Mouse (Mus musculus) hindbrain, embryonic 15.5 days (tissue): ENCODE results near the gene Wnk1. TPM values are rescaled to one million over a fixed set of nuclear protein-coding genes. Genes with fewer than 3 reads are reported as not detected.

Experiments
- ATAC-seq: fragments of 200-750 bp; cut with Nextera tagmentation; 2 replicates; pipeline ENCODE4 v1.8.0; 2017; ENCODE audit warnings: low read depth, moderate number of reproducible peaks, moderate TSS enrichment; ENCODE audit not compliant: low FRiP score
- H3K27ac ChIP-seq: fragments of 300-500 bp; sonication (generic); replicated peaks from 2 replicates; pipeline ENCODE4 v1.5.1; 2015; ENCODE audit warnings: mild to moderate bottlenecking, inconsistent platforms
- H3K27me3 ChIP-seq: fragments of 300-500 bp; sonication (generic); 2 replicates; pipeline ENCODE4 v1.6.1; 2015; ENCODE audit warnings: control low read depth, inconsistent platforms
- H3K36me3 ChIP-seq: fragments of 300-500 bp; sonication (generic); 2 replicates; pipeline ENCODE4 v1.6.1; 2015; ENCODE audit warnings: control low read depth, inconsistent platforms
- H3K4me1 ChIP-seq: fragments of 300-500 bp; sonication (generic); replicated peaks from 2 replicates; pipeline ENCODE4 v1.6.1; 2015; ENCODE audit warnings: control low read depth, inconsistent platforms
- H3K4me2 ChIP-seq: fragments of 300-500 bp; sonication (generic); 2 replicates; pipeline ENCODE4 v1.6.1; 2015; ENCODE audit warnings: moderate library complexity, mild to moderate bottlenecking, inconsistent platforms
- H3K4me3 ChIP-seq: fragments of 300-500 bp; sonication (generic); 2 replicates; pipeline ENCODE4 v1.5.1; 2015; ENCODE audit warnings: mild to moderate bottlenecking, inconsistent platforms
- H3K9ac ChIP-seq: fragments of 300-500 bp; sonication (generic); 2 replicates; pipeline ENCODE4 v1.6.1; 2015; ENCODE audit warnings: inconsistent platforms
- H3K9me3 ChIP-seq: fragments of 300-500 bp; sonication (generic); 2 replicates; pipeline ENCODE4 v1.6.1; 2016; ENCODE audit warnings: control low read depth, inconsistent platforms
- WGBS: fragments of 180-500 bp; shearing (Covaris S2); methylation state at CpG from one replicate; pipeline ENCODE4 v1.1.7; 2015; 5-methylcytosine and 5-hydroxymethylcytosine counted together
- polyA plus RNA-seq: library from polyadenylated mRNA; unstranded; fragments of >200 nt; fragmentation: Nextera tagmentation; extraction: Ambion mirVana; gene quantifications from 2 replicates; pipeline ENCODE4 v1.2.1, GENCODE M21; 2015

Wnk1 gene
- polyA plus RNA-seq, 1 experiment from 2014 or later: 46.6 TPM

GRCm38 (mm10) chr6:119924235-119925005 lies 114.1 kb downstream of the Wnk1 start:
- H3K4me2 ChIP-seq: no peak overlapping the region
- H3K9ac ChIP-seq: no peak overlapping the region
- no peak overlapping the region for H3K4me3 ChIP-seq
- H3K27ac ChIP-seq: no peak overlapping the region
- WGBS: 55% methylated on average over 4 of the region's 4 CpGs
- no peaks in the 10 kb centered on the region for H3K27me3 ChIP-seq
- H3K36me3 ChIP-seq: peaks cover 82% of the 10 kb centered on the region
- H3K9me3 ChIP-seq: no peaks in the 10 kb centered on the region
- no peak for ATAC-seq
- H3K4me1 ChIP-seq: no peaks in the 10 kb centered on the region

GRCm38 (mm10) chr6:119922544-119922943 lies 115.9 kb downstream of the Wnk1 start:
- peaks cover 80% of the 10 kb centered on the region for H3K36me3 ChIP-seq
- ATAC-seq: no peak
- H3K9ac ChIP-seq: no peak overlapping the region
- H3K4me3 ChIP-seq: no peak overlapping the region
- no peaks in the 10 kb centered on the region for H3K4me1 ChIP-seq
- H3K9me3 ChIP-seq: no peaks in the 10 kb centered on the region
- 97% methylated on average over 4 of the region's 4 CpGs for WGBS
- H3K27me3 ChIP-seq: no peaks in the 10 kb centered on the region
- no peak overlapping the region for H3K4me2 ChIP-seq
- no peak overlapping the region for H3K27ac ChIP-seq

DNA sequence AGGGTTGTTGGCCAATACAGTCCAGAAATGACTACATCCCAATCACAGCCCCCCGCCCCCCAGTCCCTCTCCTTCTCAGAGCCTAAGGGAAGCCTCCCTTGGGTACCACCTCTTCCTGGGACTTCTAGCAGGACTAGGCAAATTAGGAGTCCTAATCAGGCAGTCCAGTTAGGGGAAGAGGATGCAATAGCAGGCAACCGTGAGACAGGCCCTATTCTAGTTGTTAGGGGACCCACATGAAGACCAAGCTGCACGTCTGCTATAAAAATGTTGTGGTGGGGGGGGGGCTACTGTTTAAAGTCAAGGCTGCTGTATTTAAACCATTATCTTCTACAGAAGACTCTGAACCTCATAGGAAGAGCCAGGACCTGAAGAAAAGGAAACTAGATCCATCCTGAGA lies 116.3 kb downstream of the Wnk1 start:
- Histone ChIP-seq H3K4me2 (no peak overlapping the region), H3K9me3 (no peaks in the 10 kb centered on the region), H3K27me3 (no peaks in the 10 kb centered on the region), H3K4me3 (no peak overlapping the region), H3K36me3 (peaks cover 77% of the 10 kb centered on the region), H3K9ac (no peak overlapping the region), H3K27ac (no peak overlapping the region), H3K4me1 (no peaks in the 10 kb centered on the region)
- WGBS: 92% methylated on average over 3 of the region's 3 CpGs
- ATAC-seq: no peak

DNA sequence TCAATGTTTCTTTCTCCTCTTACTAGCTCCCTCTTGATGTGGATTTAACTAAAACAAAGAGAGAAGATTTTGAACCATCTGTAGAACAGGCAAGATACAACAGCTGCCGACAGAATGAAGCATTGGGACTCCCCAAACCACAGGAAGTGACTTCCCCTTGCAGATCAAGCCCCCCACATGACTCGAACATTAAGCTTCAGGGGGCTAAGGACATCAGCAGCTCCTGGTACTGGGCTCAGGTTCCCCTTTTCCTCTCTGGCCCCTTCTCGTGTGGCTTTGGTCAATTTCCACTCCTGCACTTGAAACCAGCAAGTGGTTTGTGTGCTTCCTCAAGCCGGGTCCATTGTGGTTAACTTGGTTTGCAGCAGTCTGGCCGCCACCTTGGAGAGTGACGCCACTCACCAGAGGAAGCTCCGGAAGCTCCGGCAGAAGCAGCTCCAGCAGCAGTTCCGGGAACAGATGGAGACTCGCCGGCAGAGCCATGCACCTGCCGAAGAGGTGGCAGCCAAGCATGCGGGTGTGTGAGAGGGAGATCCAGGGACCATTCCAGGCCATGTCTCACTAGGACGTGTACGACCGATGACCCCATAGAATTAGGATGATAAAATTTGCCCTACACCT lies 119.8 kb downstream of the Wnk1 start:
- no peak overlapping the region for H3K4me3 ChIP-seq
- no peak for ATAC-seq
- no peaks in the 10 kb centered on the region for H3K9me3 ChIP-seq
- H3K4me1 ChIP-seq: no peaks in the 10 kb centered on the region
- no peaks in the 10 kb centered on the region for H3K27me3 ChIP-seq
- no peak overlapping the region for H3K9ac ChIP-seq
- H3K27ac ChIP-seq: no peak overlapping the region
- H3K36me3 ChIP-seq: peaks cover 59% of the 10 kb centered on the region
- 90% methylated on average over 16 of the region's 16 CpGs for WGBS
- H3K4me2 ChIP-seq: no peak overlapping the region

- ATAC-seq: no peak
- Histone ChIP-seq H3K9ac (no peak overlapping the region), H3K4me1 (no peaks in the 10 kb centered on the region), H3K9me3 (no peaks in the 10 kb centered on the region), H3K36me3 (peaks cover 55% of the 10 kb centered on the region), H3K27me3 (no peaks in the 10 kb centered on the region), H3K27ac (no peak overlapping the region), H3K4me2 (no peak overlapping the region), H3K4me3 (no peak overlapping the region)
- WGBS: 94% methylated on average over 5 of the region's 5 CpGs
Observed at GRCm38 (mm10) chr6:119915710-119916109, 122.8 kb downstream of the Wnk1 start.

GRCm38 (mm10) chr6:119912046-119912445 lies 126.4 kb downstream of the Wnk1 start:
- Histone ChIP-seq H3K27ac (no peak overlapping the region), H3K4me1 (no peaks in the 10 kb centered on the region), H3K9me3 (no peaks in the 10 kb centered on the region), H3K4me2 (no peak overlapping the region), H3K36me3 (peaks cover 33% of the 10 kb centered on the region), H3K27me3 (no peaks in the 10 kb centered on the region), H3K4me3 (no peak overlapping the region), H3K9ac (no peak overlapping the region)
- 77% methylated on average over 5 of the region's 5 CpGs for WGBS
- ATAC-seq: no peak

- no peak overlapping the region for H3K27ac ChIP-seq
- H3K4me3 ChIP-seq: no peak overlapping the region
- H3K4me2 ChIP-seq: no peak overlapping the region
Observed at GRCm38 (mm10) chr6:119905461-119905860, 133.0 kb downstream of the Wnk1 start.

GRCm38 (mm10) chr6:119903081-119903789 lies 135.2 kb downstream of the Wnk1 start:
- 20% methylated on average over 15 of the region's 15 CpGs for WGBS
- no peaks in the 10 kb centered on the region for H3K9me3 ChIP-seq
- H3K36me3 ChIP-seq: 0 out of 2 replicates have a peak, but pooled peaks cover 3% of the 10 kb centered on the region
- ATAC-seq: 0 out of 2 replicates have a peak, but pooled peaks have one; percentile 6
- peak overlapping the region; percentile 84 for H3K4me2 ChIP-seq
- peak overlapping the region; percentile 78 for H3K4me3 ChIP-seq
- H3K9ac ChIP-seq: peak overlapping the region; percentile 78
- peak overlapping the region; percentile 86 for H3K27ac ChIP-seq
- peaks cover 19% of the 10 kb centered on the region for H3K4me1 ChIP-seq
- H3K27me3 ChIP-seq: no peaks in the 10 kb centered on the region

More at GRCm38 (mm10) chr6:119905461-119905860, 133.0 kb downstream of the Wnk1 start:
- Histone ChIP-seq H3K9me3 (no peaks in the 10 kb centered on the region), H3K4me1 (peaks cover 19% of the 10 kb centered on the region), H3K36me3 (0 out of 2 replicates have a peak, but pooled peaks cover 3% of the 10 kb centered on the region), H3K27me3 (no peaks in the 10 kb centered on the region), H3K9ac (no peak overlapping the region)
- WGBS: 84% methylated on average over 5 of the region's 5 CpGs
- no peak for ATAC-seq

DNA sequence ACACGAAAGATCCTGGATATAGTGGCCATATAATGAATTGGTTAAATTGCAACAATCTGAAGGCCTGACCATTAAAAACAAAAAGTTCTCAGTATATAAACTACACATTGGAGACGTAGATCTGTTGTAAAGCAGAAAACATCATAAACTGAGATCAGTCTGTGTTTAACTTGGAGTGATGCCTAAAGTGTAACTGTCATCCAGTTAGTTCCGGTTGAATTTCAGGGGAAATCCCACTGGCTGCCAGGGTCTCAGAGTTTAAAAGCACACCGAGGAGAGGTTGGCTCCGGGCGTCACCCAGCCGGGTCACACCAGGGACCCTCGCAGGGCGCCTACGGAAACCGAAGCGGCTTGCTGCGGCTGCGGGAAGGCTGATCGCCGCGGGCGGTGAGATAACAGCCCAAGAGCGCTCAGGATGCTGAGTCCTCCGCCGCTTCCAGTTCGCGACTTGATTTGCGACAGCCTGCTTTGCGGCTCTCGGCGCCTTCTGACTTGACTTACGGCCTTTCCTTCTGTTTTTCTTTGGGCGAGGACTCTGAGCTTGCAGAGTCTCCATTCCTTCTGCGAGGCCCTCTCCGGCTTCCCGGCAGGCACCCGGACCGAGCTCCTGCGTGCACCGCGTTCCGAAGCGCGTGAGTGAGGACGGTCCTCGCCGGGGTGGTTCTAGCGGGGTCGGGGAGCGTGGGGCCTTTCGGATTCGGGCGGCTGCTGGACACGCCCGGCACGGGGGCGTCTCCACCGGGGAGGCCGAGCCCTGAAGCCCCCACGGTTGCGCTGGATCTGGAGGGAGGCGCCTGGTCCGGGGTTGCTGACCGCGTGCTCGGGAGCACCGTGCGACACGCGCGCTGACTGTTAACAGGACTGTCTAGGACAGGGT lies 136.0 kb downstream of the Wnk1 start, which contains the start of gene Rad52:
TSS of gene Rad52 (plus strand) at position 495 of the 877 bp plus-strand sequence.
- Histone ChIP-seq H3K9me3 (no peaks in the 10 kb centered on the region), H3K9ac (peak within 1 kb of the TSS; percentile 78), H3K4me2 (peak within 1 kb of the TSS; percentile 84), H3K36me3 (0 out of 2 replicates have a peak, but pooled peaks cover 3% of the 10 kb centered on the region), H3K27ac (peak within 1 kb of the TSS; percentile 86), H3K4me1 (peaks cover 19% of the 10 kb centered on the region), H3K27me3 (no peaks in the 10 kb centered on the region), H3K4me3 (peak within 1 kb of the TSS; percentile 78)
- WGBS: 1% methylated on average over 67 of the region's 67 CpGs
- peak; percentile 93 for ATAC-seq

DNA sequence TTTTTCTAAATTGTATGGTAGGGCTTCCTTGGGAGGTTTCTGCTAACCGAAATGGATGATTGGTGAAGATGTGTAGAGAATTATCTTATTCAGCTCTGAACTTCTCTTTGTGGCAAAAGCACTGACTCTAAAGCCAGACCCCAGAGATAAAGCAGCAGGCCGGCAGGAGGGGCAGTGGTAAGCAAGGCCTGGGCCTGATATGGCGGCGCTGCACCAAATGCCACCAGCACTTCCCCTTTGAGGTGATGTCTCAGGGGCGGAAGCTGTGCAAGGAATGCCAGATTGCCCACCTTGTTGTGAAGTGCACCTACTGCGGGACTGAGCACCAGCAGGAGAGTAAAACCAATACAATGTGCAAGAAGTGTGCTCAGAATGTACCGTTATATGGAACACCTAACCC lies 145.8 kb downstream of the Wnk1 start:
- Histone ChIP-seq H3K4me3 (no peak overlapping the region), H3K4me2 (no peak overlapping the region), H3K36me3 (no peaks in the 10 kb centered on the region), H3K9ac (no peak overlapping the region), H3K27me3 (no peaks in the 10 kb centered on the region), H3K9me3 (no peaks in the 10 kb centered on the region), H3K4me1 (no peaks in the 10 kb centered on the region), H3K27ac (no peak overlapping the region)
- WGBS: 93% methylated on average over 7 of the region's 7 CpGs
- ATAC-seq: no peak

- Histone ChIP-seq H3K36me3 (no peaks in the 10 kb centered on the region), H3K4me1 (no peaks in the 10 kb centered on the region), H3K27ac (no peak overlapping the region), H3K4me3 (no peak overlapping the region), H3K9me3 (no peaks in the 10 kb centered on the region), H3K9ac (no peak overlapping the region), H3K4me2 (no peak overlapping the region), H3K27me3 (no peaks in the 10 kb centered on the region)
- no peak for ATAC-seq
- 83% methylated on average over 7 of the region's 7 CpGs for WGBS
Observed at GRCm38 (mm10) chr6:119883151-119883550, 155.3 kb downstream of the Wnk1 start.
